Mouse (Mus musculus) lung, embryonic 15.5 days (tissue): ENCODE results near the gene 1700028K03Rik. TPM values are rescaled to one million over a fixed set of nuclear protein-coding genes. Genes with fewer than 3 reads are reported as not detected.

Source experiments
- ATAC-seq: fragments of 200-750 bp; cut with Nextera tagmentation; 2 replicates; pipeline ENCODE4 v1.8.0; 2017; ENCODE audit warnings: moderate number of reproducible peaks, borderline replicate concordance; ENCODE audit not compliant: low FRiP score, low TSS enrichment; ENCODE audit errors: extremely low read depth
- H3K27ac ChIP-seq: fragments of 300-500 bp; sonication (generic); 2 replicates; pipeline ENCODE4 v1.5.1; 2015; ENCODE audit warnings: moderate library complexity, mild to moderate bottlenecking, inconsistent platforms
- H3K27me3 ChIP-seq: fragments of 300-500 bp; sonication (generic); 2 replicates; pipeline ENCODE4 v1.6.1; 2015; ENCODE audit warnings: inconsistent platforms
- H3K36me3 ChIP-seq: fragments of 300-500 bp; sonication (generic); 2 replicates; pipeline ENCODE4 v1.6.1; 2015; ENCODE audit warnings: inconsistent platforms
- H3K4me1 ChIP-seq: fragments of 300-500 bp; sonication (generic); 2 replicates; pipeline ENCODE4 v1.6.1; 2015; ENCODE audit warnings: inconsistent platforms
- H3K4me2 ChIP-seq: fragments of 300-500 bp; sonication (generic); 2 replicates; pipeline ENCODE4 v1.6.1; 2015; ENCODE audit warnings: inconsistent platforms, mild to moderate bottlenecking, moderate library complexity
- H3K4me3 ChIP-seq: fragments of 300-500 bp; sonication (generic); 2 replicates; pipeline ENCODE4 v1.5.1; 2015; ENCODE audit warnings: mild to moderate bottlenecking, inconsistent platforms
- H3K9ac ChIP-seq: fragments of 300-500 bp; sonication (generic); 2 replicates; pipeline ENCODE4 v1.6.1; 2015; ENCODE audit warnings: inconsistent platforms
- H3K9me3 ChIP-seq: fragments of 300-500 bp; sonication (generic); 2 replicates; pipeline ENCODE4 v1.6.1; 2016; ENCODE audit warnings: inconsistent platforms
- WGBS: fragments of 180-500 bp; shearing (Covaris S2); methylation state at CpG from one replicate; pipeline ENCODE4 v1.1.7; 2015; 5-methylcytosine and 5-hydroxymethylcytosine counted together
- polyA plus RNA-seq: library from polyadenylated mRNA; unstranded; fragments of >200 nt; fragmentation: Nextera tagmentation; extraction: Ambion mirVana; gene quantifications from 2 replicates; pipeline ENCODE4 v1.2.1, GENCODE M21; 2015

Gene 1700028K03Rik
- polyA plus RNA-seq, 1 experiment from 2014 or later = 0.05 TPM

DNA sequence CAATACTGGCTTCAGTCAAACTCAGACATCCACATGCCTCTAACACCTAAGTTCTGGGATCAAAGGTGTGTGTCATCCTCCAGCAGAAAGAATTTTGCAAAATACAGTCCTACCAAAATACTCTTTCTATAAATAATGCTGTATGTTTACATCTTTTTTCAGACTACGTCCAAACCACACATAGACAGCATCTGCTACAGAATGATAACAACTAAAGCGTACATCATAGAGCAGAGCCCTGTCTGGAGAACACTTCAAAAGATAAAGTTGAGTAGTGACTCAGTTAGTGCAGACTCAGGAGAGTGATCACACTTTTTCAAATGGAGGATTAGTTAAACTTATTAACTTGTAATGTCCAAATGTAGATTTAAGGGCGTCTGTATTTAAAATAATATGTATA, 13.4 kb downstream of the 1700028K03Rik start:
- WGBS = 64% methylated on average over 3 of the region's 3 CpGs
- no peak overlapping the region for H3K4me3 ChIP-seq
- H3K4me1 ChIP-seq = no peaks in the 10 kb centered on the region
- H3K9ac ChIP-seq = no peak overlapping the region
- ATAC-seq = no peak
- H3K9me3 ChIP-seq = no peaks in the 10 kb centered on the region
- no peaks in the 10 kb centered on the region for H3K27me3 ChIP-seq
- H3K4me2 ChIP-seq = no peak overlapping the region
- H3K27ac ChIP-seq = no peak overlapping the region
- peaks cover 10% of the 10 kb centered on the region; the same call in 1 of the 2 replicates for H3K36me3 ChIP-seq

DNA sequence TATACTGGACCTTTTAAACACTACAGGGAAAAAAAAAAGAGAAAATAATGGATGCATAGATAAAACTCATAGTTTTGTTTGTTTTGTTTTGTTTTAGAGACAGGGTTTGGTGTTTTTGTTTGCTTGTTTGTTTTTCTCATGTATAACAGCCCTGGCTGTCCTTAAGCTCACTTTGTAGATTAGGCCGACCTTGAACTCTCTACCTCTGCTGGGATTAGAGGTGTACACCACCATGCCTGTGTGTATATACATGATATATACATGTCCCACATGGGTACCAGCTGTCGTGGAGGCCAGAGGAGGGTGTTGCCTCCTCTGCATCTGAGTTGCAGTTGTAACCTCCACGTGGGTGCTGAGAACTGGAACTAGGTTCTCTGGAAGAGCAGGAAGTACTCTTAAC, 13.9 kb downstream of the 1700028K03Rik start:
- no peaks in the 10 kb centered on the region for H3K27me3 ChIP-seq
- WGBS = 79% methylated on average over 3 of the region's 3 CpGs
- no peak for ATAC-seq

DNA sequence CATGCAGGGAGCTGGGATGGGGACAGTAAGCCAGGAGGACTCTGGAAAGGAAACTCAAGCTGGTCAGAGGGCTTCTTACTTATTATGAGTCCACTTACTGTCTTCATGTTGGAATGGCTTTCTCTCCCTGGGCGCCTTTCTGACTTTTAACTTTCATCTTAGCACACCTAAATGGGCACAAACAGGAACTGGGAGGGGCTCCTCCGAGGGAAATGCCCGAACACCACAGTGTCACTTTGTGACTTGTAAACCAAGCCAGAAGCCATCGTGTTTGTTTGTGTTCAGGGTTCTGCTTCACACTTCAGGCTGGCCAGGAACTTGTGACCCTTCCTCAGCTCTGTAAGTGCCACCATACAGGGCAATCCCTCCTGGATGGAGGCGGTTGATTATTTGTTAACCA, 19.8 kb downstream of the 1700028K03Rik start:
- Histone ChIP-seq H3K36me3 (peaks cover 19% of the 10 kb centered on the region; the same call in 1 of the 2 replicates), H3K27ac (no peak overlapping the region), H3K27me3 (no peaks in the 10 kb centered on the region), H3K4me3 (no peak overlapping the region), H3K9me3 (no peaks in the 10 kb centered on the region), H3K4me1 (no peaks in the 10 kb centered on the region), H3K4me2 (no peak overlapping the region), H3K9ac (no peak overlapping the region)
- ATAC-seq = no peak
- 60% methylated on average over 5 of the region's 5 CpGs for WGBS

More for the DNA sequence above, 13.9 kb downstream of the 1700028K03Rik start:
- Histone ChIP-seq H3K4me1 (no peaks in the 10 kb centered on the region), H3K9ac (no peak overlapping the region), H3K4me3 (no peak overlapping the region), H3K36me3 (peaks cover 10% of the 10 kb centered on the region; the same call in 1 of the 2 replicates), H3K4me2 (no peak overlapping the region), H3K9me3 (no peaks in the 10 kb centered on the region), H3K27ac (no peak overlapping the region)

DNA sequence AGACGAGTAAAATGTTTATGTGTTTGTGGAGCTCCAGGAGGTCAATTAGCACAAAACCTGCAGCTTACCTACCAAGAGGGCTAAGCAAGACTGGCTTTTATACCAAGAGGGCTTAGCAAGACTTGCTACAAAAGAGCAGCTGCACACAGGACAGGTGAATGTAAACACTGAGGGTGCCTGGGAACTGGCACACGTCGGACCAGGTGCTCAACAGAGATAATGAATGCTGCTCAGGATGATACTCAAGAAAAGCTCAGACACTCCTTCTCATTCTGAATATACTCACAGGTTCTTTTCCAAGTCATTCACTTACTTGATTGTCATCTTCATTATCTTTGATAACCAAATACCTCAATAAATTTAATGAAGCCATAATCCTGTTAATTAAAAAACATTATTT, 22.5 kb downstream of the 1700028K03Rik start:
- Histone ChIP-seq H3K4me3 (no peak overlapping the region), H3K36me3 (peaks cover 24% of the 10 kb centered on the region), H3K9me3 (no peaks in the 10 kb centered on the region), H3K9ac (no peak overlapping the region), H3K27ac (no peak overlapping the region), H3K4me1 (no peaks in the 10 kb centered on the region), H3K4me2 (no peak overlapping the region), H3K27me3 (no peaks in the 10 kb centered on the region)
- WGBS = 47% methylated on average over 3 of the region's 3 CpGs
- ATAC-seq = no peak

DNA sequence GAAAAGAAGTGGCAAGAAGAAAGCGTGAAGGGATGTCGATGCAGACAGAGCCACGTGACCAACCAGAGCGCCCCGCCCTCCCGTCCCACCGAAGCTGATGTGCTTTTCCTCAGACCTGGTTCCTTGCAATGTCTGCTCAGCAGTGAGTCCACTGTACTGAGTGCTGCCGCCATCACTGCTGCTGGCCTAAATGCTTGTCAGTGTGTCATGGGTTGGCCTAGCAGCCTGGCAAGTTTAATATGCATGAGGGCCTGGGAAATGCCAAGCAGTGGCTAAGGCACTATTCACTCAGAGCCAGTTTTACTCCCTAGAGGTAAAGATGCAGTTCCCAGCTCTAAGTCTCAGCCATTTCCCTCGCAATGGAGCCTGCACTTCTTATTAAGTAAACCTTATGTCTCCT, 34.6 kb downstream of the 1700028K03Rik start:
- H3K36me3 ChIP-seq = peaks cover 29% of the 10 kb centered on the region
- H3K9me3 ChIP-seq = no peaks in the 10 kb centered on the region
- ATAC-seq = no peak
- 97% methylated on average over 9 of the region's 9 CpGs for WGBS
- H3K27ac ChIP-seq = no peak overlapping the region
- H3K27me3 ChIP-seq = no peaks in the 10 kb centered on the region
- H3K4me1 ChIP-seq = no peaks in the 10 kb centered on the region
- H3K9ac ChIP-seq = no peak overlapping the region
- H3K4me2 ChIP-seq = no peak overlapping the region
- no peak overlapping the region for H3K4me3 ChIP-seq

DNA sequence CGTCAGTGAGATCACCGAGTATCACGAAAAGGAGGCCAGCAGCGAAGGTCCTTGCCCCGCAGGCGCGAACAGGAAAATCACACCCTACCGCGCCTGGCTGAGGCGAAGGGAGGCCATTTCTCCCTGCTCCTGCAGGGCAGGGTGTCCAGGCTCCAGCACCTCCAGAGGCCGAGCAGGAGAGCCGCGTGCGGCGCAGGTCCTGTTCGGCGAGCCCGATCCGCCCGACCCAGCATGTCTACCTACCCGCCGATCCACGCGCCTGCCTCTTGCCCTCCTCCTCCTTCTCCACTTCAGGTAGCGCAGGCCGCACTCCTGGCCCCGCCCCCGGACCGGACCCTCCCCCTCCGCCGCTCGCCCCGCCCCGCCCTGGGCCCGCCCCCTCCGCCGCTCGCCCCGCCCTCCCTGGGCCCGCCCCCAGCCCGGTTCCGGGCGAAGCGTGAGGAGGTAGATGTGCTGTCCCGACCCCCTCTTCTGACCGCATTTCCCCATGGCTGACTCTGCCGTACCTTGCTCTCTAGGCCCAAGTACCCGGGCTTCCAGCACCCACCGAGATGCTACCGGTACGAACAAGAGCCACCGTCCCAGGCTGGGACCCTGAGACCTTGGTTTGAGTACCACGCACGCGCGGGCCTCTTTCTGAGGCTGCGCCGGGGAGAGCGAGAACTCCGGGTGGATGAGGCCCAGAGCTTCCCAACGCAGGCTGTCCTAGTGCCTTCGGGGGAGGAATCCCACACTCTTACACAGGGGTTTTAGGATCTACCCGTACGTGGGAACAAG, 63.0 kb downstream of the 1700028K03Rik start, which contains the start of the genes Rpap2 and Glmn:
Gene Rpap2 (plus strand): TSS at position 73 of the 777 bp plus-strand sequence.
Gene Glmn (minus strand): TSS at position 588 of the 777 bp plus-strand sequence.
- Histone ChIP-seq H3K27me3 (no peaks in the 10 kb centered on the region), H3K27ac (peak within 1 kb of the TSS; percentile 87), H3K9ac (peak within 1 kb of the TSS; percentile 66), H3K4me1 (peaks cover 11% of the 10 kb centered on the region), H3K36me3 (peaks cover 11% of the 10 kb centered on the region), H3K4me3 (peak within 1 kb of the TSS; percentile 82), H3K9me3 (no peaks in the 10 kb centered on the region), H3K4me2 (peak within 1 kb of the TSS; percentile 59)
- ATAC-seq = peak; percentile 95
- under 1% methylated on average over 57 of the region's 64 CpGs for WGBS

DNA sequence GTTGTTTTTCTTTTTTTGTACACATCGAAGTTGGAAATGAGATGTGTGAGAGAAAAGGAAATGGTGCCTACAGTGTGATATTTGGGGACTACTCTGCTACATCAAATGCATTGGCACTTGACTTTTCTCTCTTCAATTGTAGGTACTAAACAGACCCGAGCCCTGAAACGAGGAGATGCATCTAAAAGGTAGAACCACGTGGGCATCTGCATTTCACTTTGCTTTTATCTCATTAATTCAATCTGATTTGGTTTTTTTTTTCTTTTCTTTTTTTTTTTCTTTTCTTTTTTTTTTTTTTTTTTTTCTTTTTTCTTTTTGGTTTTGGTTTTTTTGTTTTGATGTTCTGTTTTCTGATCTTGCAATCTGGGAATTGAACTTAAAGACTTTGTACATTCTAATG, 63.9 kb downstream of the 1700028K03Rik start:
- Histone ChIP-seq H3K27me3 (no peaks in the 10 kb centered on the region), H3K4me1 (peaks cover 11% of the 10 kb centered on the region), H3K27ac (no peak overlapping the region), H3K4me3 (peak overlapping the region; percentile 82), H3K4me2 (peak overlapping the region; percentile 59), H3K9ac (peak overlapping the region; percentile 62), H3K36me3 (peaks cover 18% of the 10 kb centered on the region), H3K9me3 (no peaks in the 10 kb centered on the region)
- ATAC-seq = no peak
- 28% methylated on average over 4 of the region's 4 CpGs for WGBS

Other genes with a start within 250 kb of the 1700028K03Rik start
- 20.0 and 22.2 TPM in 2 replicates for gene Tgfbr3, start 245.1 kb upstream of the 1700028K03Rik start, polyA plus RNA-seq
- 1.4 and 2.1 TPM in 2 replicates for gene Brdt, start 203.6 kb upstream of the 1700028K03Rik start, polyA plus RNA-seq
- 2.5 TPM in 2 replicates for gene Ephx4, start 132.0 kb upstream of the 1700028K03Rik start, polyA plus RNA-seq
- gene Lpcat2b, start 103.2 kb upstream of the 1700028K03Rik start, polyA plus RNA-seq = not detected in 2 replicates
- 4.8 and 5.6 TPM in 2 replicates for gene Btbd8, start 96.7 kb upstream of the 1700028K03Rik start, polyA plus RNA-seq
- 0.30 and 0.36 TPM in 2 replicates for gene Gm42669, start 27.1 kb upstream of the 1700028K03Rik start, polyA plus RNA-seq
- gene Rpap2, start 62.7 kb downstream of the 1700028K03Rik start, polyA plus RNA-seq = 14.4 and 14.7 TPM in 2 replicates
- 23.4 and 24.6 TPM in 2 replicates for gene Glmn, start 63.2 kb downstream of the 1700028K03Rik start, polyA plus RNA-seq
- gene Gfi1, start 191.3 kb downstream of the 1700028K03Rik start, polyA plus RNA-seq = 0.23 and 0.86 TPM in 2 replicates